Mouse (Mus musculus) hindlimb bud, embryonic 11.5 days (tissue): ENCODE measurements around the gene Gm1604a.
"Not testable (repeated sequence)": the region's sequence is repeated elsewhere in the genome, so short reads cannot be mapped to it uniquely, and the experiment has no call there.

Source experiments
- DNase-seq: peaks from one replicate; pipeline ENCODE4 v3.0.0-alpha.2; 2012; ENCODE audit warnings: low read depth, low spot score; ENCODE audit errors: extremely low spot score

Gm1604a gene

DNA sequence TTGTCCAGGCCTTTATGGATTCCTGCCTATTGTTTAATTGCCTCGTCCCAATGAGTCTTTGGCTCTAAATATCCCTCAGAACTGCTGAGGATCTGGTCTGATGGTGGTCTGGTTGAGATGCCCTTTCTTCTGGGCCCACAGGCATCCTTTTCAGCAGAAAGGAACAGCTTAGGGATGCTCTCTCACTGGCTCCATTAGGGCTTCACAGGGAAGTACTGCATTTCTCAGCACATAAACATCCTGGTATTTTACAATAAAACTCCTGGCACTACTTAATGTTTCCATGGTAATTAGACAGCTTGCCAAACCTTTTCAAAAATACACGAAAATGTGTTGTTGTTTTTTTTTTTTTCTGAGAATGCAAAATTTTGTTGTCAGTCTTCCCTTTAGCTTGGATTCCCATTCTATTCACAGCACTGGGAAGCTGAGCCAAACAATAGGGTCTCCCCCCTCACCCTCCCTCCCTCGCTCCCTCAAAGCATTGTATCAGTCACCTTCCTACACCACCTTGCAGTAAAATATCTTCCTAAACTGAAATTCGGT is 43.7 kb downstream of the Gm1604a start:
- not testable (repeated sequence) for DNase-seq

DNA sequence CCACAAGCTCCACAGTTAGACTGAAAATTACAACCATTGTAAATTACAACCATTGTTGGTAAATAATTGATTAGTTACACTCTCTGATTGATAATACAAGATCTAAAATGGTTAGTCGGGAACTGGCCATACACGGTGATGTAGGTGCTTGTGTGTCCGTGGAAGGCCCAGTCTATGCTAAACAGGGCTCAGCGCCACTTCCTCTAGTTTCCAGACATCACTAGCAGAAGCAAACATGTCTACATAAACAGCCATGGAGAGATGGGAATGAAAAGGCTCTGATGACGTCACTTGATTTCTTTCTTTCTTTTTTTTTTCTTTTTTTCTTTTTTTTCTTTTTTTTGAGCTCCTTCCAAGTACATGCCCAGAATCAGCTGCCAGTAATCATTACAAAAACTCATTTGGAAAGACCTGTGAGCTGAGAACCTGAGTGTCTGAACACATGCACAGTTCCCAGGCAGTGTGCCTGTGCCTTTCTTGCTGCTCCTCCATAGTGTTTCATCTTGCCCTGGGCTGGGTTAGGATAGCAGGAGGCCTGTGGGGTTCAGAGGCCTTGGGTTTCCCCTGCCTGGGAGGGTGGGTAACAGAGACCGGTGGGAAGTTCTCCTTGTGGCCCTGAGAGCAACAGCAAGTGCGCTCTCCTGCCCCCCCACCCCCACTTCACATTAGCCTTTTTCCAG is 44.3 kb downstream of the Gm1604a start:
- DNase-seq, result not testable (repeated sequence)

DNA sequence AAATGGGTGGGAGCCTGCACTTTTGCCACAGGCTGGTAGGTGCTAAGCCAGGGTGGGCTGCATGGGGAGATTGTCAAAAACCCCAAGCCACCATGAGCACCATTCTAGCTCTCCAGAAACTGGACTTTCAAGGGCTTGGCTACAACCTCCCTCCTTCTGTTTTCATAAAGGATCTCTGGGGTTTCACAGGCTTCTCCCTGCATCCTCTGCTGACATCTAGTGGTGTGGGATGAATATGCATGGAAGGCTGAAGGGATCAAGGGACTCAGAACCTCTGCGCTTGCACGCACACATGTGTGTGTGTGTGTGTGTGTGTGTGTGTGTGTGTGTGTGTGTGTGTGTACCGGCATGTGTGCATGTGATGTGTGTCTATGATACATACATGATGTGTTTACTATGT is 49.1 kb downstream of the Gm1604a start:
- DNase-seq, result not testable (repeated sequence)

DNA sequence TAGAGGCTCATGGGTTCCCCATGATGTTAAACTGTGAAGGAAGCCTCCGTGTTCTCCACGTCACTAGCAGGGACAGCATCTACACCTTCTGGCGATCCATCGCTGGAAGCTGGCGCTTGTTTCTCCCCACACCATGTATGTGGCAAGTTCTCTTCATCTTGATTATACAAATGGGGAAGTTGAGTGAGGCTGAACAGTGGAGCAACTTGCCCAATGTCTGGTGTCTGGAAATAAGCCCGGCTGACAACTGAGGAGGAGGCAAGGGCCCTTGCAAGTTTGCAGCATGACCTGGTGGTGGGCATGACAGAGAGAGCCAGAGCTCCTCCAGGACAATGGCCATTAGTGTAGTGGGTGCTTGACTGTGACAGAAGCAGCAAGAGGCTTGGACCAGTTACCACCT is 50.2 kb downstream of the Gm1604a start:
- not testable (repeated sequence) for DNase-seq

DNA sequence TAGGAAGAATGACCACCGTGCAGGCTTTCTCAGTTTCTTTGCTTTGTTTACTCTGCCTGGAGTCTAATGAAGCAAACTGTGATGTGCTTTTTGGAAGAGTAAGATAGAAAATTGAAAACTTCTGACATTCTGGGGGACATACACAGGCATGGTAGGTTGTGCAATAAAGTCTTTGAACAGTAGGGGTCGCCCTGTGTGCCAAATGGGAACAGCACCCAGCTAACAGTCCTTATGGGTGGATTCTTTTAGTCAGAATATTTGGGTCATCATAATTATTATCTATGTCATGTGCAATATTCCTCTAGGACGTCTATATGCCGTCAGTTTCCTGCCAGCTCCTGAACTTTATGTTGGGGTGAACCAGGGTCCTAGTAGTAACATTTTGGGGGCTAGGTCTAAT is 54.2 kb downstream of the Gm1604a start:
- DNase-seq, result not testable (repeated sequence)

DNA sequence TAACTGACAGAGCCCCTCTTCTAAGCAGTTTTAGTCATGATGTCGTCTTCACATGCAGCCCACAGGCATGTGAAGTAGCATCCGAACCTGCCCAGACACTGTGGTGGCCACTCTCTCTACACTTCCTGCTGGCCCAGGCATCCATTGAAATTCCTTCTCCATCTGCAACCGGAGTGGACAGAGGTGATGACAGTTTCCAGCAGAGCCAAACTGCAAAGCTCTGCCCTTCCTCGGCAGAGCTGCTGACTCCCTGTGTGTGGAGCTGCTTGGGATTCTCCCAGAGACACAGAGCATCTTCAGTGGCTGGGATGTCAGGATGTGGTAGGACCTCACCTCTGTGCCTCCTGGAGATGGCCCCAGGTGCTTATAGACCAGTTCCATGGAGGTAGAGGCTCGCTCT is 59.2 kb downstream of the Gm1604a start:
- not testable (repeated sequence) for DNase-seq

DNA sequence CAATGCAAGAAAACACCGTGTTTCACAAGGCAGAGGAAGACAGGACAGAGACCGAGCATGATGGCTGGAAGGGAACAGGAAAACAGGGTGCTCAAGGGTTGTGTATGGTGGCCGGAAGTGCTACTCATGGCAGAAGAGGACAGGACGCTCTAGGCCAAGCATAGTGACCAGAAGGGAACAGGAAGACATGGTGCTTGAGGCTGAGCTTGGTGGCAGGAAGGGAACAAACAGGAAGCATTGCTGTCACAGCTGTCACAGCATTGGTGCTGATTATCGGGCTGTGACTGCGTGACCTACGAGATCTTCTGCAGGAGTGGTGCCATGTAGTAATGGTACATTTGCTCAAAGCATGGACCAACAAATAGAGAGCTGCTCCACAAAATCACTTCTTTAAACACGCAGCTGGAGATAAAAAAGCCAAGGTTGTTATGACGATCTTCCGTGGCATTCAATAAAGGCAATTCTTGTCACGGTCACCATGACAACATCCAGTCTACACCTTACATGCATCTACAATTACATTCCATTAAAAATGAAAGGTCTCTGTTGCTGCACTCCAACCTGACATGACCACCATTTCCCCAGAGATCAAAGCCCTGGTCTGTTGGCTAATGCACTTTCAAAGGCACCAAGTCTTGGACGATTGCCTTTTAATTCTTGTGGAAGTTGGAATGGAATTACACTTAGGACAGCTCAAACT is 60.3 kb downstream of the Gm1604a start:
- not testable (repeated sequence) for DNase-seq

DNA sequence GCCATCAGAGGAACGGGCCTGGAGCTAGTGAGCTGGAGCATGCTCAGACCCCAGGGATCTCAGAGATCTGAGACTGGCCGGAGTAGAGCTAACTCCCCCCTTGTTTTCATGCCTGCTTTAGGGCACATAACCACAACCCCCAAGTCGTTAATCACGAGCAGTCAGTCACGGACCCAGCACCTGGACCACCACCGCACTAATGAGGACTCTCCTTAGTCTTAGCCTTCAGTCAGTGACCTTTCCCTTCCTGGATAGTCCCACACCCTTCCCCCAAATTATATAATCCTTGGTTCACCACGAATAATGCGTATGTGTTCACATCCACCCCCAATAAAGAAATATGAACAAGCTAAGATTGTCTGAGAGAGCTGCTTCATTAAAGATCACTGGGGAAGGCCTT is 61.5 kb downstream of the Gm1604a start:
- not testable (repeated sequence) for DNase-seq

DNA sequence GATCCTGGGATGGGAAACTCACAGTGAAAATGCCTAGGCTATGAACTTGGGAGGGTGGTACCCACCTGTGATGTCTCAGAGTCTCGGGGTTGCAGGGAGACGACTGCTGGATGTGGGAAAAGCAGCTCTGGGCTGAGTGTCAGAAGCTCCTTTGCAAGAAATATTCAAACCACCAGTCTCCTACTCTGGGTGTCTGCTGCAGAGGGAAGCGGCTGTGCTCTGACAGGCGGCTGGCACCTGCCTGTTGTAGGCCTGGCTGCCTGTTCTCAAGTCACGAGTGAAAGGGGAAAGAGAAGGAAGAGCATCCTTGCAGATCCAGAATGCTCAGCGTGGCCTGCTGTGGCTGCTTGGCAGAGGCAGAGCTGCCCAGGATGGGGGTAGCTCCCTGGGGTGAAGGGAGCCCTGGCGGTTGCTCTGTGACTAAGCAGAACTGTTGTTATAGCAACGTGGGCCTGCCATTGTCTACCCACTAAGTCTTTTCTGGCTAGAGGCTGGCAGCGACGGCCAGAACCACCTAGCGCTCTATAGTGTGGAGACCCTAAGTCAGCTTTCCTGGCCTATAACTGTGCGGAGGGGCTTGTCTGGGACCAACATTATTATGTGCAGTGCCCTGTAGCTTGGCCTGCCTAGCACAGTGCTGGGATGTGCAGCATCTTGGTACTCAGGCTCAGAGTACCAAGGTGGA is 72.6 kb downstream of the Gm1604a start:
- not testable (repeated sequence) for DNase-seq

DNA sequence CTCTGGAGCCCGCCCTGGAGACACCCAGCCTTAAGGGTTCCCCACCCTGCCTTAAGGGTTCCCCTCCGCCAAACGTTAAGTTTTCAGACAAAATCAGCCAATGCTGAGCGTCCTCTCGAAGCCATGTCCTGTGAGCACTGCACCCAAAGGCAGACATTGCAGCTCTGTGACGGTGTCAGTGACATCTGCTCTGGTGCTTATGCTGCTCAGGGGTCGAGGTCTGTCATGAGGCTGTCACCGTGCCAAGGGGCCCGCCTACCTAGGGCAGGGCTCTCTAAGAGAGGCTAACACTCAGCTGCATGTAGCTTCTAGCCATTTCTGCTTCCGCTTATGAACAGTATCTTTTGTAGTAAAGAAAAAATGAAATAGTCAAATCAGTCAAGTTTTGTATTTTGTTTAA is 73.7 kb downstream of the Gm1604a start:
- not testable (repeated sequence) for DNase-seq

DNA sequence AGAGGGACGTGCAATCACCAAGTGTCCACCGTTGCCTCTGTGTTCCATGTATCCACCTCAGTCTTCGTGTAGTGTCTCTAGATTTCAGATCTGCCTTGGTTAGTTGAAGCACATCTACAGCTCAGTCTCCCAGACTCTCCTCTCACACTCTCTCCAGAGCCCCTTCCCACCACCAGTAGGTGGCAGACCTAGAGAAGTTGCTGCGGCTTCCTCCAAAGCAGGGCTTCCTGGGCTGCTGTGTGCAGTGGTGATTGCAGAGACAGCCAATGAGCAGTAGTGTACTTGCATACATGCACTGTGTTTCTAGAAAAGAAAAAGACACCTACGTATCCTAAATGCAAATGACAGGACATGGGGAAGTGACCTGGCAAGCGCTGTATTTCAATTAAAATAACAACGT is 77.6 kb downstream of the Gm1604a start:
- not testable (repeated sequence) for DNase-seq

DNA sequence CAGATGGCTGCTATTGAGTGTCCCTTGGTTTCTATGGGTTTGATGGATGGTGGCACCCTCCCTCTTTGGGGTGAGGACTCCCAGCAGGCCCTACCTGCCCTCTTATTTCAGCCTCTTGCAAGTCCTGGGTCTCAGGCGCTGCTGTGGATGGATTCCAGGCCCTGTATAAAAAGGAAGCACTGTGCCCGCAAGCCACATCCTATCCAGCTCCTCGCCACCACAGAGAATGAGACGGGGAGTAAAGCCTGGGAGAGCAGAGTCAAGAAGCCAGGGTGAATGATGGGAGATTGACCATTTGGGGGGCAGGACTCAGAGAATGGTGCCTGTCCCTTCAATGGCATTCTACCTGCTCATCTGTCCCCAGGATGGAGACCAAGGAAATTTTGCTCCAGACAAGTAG is 86.3 kb downstream of the Gm1604a start:
- not testable (repeated sequence) for DNase-seq

DNA sequence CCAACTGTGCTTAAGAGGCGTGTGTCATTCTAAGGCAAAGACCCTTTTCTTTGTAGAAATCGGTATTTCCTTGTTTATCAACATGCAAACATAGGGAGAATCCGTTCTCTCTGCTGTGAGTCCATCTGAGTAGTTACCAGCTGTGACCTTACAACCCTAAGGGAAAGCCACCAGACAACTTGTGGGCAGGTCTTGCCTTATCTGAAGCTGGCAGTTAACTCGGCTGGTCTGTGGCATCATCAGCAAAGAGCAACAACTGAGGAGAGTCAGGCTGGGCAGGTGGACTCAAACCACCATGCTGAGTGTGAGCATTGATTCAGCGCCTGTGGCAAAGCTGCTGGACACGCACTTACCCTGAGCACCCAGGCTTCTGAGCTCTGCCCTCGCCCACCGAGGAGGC is 90.9 kb downstream of the Gm1604a start:
- DNase-seq, result not testable (repeated sequence)

DNA sequence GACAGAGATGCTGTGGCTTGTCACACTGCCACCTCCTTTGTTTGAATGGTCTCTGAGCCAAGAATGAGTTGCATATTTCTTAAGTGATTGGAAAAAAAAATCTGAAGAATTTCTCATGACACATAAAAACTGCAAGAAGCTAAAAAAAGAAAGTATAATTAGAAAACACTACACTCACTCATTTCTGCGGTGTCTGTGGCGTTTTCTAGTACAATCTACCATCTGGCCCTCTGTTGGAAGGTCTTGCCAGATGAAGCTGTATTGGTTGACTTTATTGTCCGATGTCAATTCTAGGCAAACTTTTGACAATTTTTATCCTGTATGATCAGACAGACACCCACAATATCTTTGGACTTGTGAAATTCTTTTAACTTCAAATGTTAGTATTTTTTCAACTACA is 95.5 kb downstream of the Gm1604a start:
- DNase-seq, result not testable (repeated sequence)

DNA sequence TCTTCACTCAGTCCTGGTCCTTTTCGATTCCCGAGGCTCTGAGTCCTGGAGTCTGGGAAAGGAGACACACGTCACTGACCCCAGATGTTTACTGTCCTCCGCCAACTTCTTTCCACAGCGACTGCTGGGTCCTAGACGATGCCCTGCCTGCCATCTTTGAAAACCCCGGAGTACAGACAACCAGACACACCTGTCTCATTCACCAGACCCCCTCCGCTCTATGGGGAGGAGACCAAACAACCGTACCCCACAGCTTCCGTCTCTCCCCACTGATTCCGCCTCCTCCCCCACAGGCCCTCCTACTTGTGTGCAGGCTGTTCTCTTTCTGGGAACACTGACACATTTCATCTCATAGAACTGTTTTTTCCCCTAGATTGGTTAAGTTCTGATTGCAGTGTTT is 97.2 kb downstream of the Gm1604a start:
- not testable (repeated sequence) for DNase-seq

DNA sequence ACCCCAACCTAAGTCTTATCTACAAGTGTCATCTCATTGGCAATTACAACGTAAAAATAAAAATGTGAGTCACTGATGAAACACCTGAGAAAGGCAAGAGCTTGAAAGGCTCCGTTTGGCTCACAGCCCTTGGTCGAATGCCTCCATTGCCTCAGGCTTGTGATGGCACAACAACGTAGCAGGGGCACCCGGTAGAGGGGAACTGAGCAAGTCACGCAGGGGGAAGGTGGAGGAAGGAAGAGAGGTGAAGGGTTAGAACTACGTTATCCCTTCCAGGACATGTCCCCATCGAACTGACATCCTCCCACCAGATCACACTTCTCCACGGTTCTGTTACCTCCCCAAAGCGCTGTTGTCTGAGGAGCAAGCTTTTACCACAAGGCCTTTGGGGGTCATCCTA is 101.1 kb downstream of the Gm1604a start:
- DNase-seq, result not testable (repeated sequence)

DNA sequence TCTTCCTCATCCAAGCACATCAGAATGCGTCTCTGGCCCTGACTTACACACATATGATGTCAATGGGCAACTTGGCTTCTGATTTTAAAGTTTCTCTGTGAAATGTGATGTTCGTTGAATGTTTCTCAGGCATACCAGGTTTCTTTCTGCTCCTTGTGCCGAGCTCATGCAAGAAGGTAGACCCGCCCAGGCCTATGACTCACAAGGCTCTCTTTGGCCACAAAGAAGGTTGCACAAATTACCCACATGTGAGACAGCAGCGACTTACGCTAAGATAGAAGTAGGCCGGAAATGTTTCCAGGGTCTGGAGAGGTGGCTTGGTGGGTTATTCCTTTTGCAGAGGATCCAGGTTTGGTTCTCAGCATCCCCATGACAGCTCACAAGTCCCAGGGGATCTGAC is 108.6 kb downstream of the Gm1604a start:
- not testable (repeated sequence) for DNase-seq

DNA sequence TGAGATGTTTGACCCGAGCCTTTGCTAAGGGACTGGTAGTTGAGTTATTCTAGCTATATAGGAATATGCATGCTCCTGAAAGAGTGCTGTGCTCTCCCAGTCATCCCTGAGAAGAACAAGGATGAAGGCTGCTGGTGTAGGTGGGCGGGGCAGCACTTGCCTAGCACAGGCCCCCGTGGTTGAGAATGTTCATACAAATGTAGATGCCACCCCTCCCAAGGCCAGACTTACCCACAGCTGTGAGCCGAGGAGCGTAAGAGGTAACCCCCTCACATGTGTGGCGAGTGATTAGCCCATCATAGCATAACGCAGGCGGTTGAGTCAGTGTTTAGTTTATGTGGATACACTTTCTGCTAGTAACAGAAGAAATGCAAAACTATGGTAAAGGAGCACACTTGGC is 109.9 kb downstream of the Gm1604a start:
- DNase-seq, result not testable (repeated sequence)
